Mouse (Mus musculus) gastrocnemius, adult 18-20 months (tissue): ENCODE results near the gene P2ry12. TPM values are rescaled to one million over a fixed set of nuclear protein-coding genes. Genes with fewer than 3 reads are reported as not detected.

Experiments
- DNase-seq: peaks from one replicate; pipeline ENCODE4 v3.0.0; 2021; ENCODE audit warnings: low spot score
- long read RNA-seq, 2 experiments: library from polyadenylated mRNA; stranded (forward); transcript quantifications; one replicate each; pipeline ENCODE4 v2.0.0; 2021
- total RNA-seq, 2 experiments: library from RNA; stranded (reverse); gene quantifications; 2 replicates each; pipeline ENCODE4 v1.2.3; 2021

The P2ry12 gene
- total RNA-seq, result under 1 TPM; 0.27 to 0.69 TPM
- long read RNA-seq, experiment 1, result 0 reads
- long read RNA-seq, experiment 2, result 0 reads

GRCm38 (mm10) chr3:59262704-59263103 lies at the start of gene P2ry12:
Gene P2ry12, minus strand, starts transcription at chr3:59262871.
- no peak for DNase-seq

GRCm38 (mm10) chr3:59305518-59305917 lies 42.8 kb upstream of the P2ry12 start:
- DNase-seq, result no peak

- DNase-seq, result no peak
These were observed 42.3 kb upstream of the P2ry12 start for GRCm38 (mm10) chr3:59304944-59305343.

DNA sequence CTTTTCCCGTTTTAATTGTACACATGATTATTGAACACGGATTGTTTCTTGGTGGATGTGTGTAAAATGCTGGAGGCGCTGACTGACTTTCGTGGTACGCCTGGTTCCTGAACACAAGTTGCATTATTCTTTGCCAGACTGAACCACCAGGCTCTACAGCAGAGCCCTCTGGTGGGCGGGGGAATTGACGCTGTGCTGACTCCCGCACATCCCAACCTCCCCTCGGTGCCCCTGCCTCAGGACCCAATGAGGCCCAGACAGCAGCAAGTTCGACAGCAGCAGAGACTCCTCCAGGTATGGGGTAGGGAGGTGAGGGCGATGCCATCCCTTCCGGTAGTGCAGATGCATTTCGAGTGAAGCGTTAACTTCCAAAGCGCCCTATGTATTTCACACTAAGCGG lies 35.0 kb upstream of the P2ry12 start:
- no peak for DNase-seq

DNA sequence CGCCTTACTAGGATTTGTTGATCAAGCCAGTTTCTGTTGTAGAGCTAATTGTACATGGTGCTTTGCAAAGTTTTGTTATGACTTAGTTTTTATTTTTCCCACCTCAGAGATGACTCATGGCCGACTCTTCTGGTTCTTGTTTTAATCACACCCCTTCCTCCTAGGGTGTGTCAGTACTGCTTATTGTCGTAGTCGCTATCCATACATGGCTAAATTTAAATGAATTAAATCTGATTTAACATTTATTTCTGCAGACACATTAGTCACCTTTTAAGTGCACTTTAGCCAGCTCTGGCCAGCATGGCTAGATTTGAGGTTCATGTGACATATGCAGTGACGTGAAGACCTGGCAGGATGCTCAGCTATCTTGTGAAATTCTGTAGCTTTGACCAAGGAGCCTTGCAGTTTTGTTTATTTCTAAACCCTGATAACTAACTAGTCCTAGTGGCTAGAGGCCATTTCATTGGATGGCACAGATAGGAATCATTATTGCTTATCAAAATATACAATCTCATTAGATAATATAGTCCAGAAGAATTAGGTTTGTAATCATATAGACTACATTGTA lies 34.0 kb upstream of the P2ry12 start:
- DNase-seq, result no peak

GRCm38 (mm10) chr3:59295699-59296562 lies 33.3 kb upstream of the P2ry12 start:
- DNase-seq, result no peak

DNA sequence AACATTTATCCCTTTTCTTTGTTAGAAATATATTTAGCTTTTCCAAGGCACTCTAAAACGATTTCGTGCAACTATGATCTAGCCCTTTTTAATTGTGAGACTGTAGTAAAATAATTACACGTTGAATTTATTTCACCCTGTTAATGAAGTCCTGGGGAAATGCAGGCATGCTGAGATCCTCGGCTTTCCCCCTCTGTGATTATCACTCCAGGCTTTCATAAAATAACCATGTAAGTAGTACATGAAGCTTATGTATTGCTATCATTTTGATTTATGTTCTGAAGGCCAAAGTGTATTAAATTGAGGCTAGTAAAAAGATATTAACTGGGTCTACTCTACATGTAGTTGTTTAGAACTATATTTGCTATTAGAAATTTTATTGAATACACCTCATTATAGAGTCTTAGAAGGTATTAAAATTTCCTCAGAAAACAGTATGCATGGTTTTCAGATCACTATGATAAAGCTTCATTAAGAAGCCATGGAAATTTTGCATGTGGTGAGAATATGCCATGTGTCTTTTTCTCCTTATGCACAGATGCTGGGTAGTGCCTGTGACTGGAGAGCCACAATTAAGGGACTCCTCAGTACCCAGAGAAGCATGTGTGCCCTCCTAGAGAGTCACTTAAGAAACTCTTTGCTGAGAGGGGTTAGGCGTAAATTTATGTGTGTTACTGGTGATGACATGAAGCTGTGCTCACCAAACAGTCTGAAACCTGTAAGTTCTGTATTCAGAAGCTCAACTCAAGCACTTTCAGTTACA lies 30.9 kb upstream of the P2ry12 start:
- no peak for DNase-seq

- no peak for DNase-seq
These were observed 27.9 kb upstream of the P2ry12 start for GRCm38 (mm10) chr3:59290551-59290950.

DNA sequence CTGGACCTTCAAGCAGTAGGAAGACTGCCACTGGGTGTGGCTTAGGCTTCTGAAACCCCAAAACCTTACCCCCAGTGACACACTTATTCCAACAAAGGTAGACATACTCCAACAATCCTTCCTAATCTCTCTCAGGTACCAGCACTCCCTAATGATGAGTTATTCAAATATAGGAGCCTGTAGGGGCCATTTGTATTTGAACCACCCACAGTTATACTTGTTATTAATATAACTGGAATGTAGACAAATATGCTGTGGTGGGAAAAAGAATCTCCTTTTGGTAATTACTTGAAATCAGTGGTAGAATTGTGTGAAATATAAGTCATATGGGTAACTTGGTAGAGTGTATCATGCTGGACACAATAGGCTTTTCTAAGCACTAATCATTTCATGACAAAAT lies 15.9 kb upstream of the P2ry12 start:
- no peak for DNase-seq

DNA sequence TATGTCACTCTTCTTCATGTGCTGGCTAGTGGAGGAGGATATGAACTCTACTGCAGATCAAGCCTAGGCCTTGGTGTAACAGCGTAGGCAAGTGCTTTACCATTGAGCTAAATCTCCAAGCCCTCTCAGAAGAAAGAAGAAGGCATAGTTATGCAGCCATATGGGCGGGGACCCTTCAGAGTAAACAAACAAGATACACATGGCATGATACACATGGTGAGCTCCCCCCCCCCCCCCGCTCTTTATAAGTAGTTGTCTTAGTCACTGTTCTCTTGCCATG lies 15.5 kb upstream of the P2ry12 start:
- DNase-seq, result no peak

DNA sequence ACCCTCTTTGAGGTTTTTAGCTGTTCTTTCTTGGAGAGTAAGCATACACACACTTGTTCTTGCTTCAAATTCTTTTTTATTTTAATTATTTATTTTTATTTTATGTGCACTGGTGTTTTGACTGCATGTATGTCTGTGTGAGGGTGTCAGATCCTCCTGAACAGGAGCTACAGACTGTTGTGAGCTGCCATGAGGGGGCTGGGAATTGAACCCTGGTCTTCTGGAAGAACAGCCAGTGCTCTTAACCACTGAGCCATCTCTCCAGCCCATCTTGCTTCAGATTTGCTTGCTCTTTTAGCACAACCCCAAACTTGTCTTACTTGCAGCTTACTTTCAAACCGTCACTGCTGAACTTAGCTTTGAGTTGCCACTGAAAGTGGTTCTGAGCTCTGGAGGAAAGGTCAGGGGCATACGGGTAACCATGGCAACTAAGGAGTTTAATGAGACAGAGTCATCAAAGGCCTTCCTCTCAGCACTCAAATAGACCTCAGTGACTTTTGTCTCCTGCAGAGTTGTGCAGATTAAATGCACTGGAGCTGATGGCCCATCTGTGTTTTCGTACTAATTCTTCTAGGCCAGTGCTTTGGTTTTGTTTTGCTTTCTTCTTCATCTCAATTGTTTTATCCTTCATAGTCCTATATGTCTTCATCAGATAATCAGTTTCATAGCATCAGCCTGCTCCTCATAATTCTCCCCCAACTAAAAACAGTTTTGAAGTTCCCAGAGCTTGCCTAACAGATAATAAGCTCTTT lies 15.0 kb upstream of the P2ry12 start:
- DNase-seq, result no peak

DNA sequence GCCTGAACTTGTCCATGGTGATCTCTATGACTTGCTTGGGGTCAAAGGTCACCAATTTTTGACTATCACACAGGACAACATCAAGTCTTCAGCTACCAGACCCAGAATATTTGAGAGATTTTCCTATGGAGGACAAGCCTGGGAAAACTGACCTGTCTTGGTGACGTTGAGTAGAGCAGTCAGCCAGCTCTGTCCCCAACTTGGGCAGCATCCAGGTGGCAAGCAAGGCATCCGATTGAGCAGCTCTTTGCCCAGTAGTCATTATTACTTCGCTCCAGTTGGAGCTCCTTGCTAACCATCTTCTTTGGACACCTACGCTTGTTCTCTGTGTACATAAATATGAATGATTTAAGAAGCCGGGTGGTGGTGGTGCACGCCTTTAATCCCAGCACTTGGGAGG lies 8.1 kb upstream of the P2ry12 start:
- no peak for DNase-seq

- DNase-seq, result no peak
These were observed 1.3 kb upstream of the P2ry12 start for GRCm38 (mm10) chr3:59263988-59264387.

GRCm38 (mm10) chr3:59263417-59263816 lies 746 bp upstream of the P2ry12 start:
- DNase-seq, result no peak

DNA sequence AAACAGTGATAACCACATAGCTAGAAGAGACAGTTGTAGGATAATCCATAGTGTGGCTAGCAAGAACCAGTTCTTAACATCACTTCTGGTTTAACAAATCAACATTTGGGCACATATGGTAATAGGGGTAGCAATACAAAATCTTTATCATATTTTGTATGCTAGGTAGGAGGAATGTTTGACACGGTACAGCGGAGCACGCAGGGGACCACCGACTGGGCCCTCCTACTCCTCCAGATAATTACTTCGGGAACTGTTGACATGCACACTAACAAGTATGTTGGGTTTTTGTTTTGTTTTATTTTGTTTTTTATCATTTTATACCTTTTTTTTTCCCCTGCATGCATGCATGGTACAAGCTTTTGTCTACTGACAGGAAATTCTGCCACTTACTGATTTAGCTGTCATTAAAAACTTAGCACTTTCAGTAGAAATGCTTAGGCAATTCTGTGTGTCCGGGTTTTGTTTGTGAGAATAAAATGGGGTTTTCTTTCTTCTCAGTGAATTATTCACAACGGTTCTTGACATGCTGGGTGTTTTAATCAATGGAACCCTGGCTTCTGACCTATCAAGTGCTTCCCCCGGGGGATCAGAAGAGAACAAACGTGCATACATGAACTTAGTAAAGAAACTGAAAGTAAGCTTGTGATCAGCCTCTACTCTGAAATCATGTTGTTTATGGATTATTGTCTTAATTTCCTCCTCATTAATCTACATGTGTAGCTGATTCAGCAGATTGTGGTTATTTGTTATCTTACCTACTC lies 780 bp downstream of the P2ry12 start:
- DNase-seq, result no peak

DNA sequence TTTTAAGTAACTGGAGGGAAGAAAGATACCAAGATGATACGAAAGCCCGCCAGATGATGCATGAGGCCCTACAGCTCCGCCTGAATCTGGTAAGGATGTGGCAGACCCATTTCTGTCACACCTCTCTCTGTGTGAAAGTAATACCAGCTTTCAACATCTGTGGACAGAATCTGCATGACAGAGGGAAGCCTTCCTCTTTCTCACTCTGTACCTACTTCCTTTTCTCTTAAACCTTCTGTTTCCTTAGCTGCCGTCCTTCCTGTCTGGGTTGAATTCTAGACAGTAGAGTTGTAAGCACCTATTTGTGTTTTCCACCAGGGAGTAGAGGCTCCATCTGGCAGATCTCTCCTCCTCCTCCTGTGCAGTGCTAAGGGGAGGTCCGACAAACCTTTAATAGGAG lies 1.9 kb downstream of the P2ry12 start:
- DNase-seq, result no peak

DNA sequence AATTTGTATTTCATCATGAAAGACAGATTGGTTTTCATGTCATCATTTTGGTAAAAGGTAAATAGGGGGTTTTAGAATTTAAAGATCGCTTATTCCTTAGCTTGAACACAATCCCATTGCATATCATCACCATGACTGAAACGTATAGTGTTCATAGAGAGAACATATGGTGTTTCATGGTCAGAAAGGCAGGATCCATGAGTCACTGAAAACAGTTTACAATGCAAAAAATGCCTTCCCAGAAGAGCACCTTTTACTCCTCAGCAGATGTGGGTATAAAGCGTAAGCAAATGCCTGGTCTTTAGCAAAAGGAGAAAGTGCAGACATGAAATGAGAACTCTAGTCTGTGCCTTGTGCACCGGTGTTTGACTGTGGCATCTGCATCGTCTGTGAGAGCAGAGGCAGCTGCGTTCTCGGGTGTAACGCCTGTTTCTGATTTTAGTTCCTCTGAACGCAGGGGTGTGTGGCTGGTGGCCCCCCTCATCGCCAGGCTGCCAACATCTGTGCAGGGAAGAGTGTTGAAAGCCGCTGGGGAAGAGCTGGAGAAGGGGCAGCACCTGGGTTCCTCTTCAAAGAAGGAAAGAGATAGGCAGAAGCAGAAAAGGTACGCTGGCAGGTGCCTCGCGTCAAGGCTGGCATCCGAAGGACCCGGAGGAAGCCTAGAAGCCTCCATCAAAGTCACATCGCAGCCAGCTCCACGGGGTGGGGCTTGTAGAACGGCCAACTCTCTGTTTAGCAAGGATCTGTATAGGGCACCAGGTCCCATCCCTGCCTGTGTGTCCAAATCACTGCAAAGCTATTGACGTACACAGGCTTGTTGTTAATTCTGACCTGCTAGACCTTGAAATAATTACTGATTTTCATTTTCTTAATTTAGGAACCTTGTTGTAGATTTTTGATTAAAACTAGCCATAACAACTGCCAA lies 4.7 kb downstream of the P2ry12 start:
- no peak for DNase-seq

GRCm38 (mm10) chr3:59250454-59250853 lies 12.2 kb downstream of the P2ry12 start:
- no peak for DNase-seq

GRCm38 (mm10) chr3:59248031-59248430 lies 14.6 kb downstream of the P2ry12 start:
- DNase-seq, result no peak

DNA sequence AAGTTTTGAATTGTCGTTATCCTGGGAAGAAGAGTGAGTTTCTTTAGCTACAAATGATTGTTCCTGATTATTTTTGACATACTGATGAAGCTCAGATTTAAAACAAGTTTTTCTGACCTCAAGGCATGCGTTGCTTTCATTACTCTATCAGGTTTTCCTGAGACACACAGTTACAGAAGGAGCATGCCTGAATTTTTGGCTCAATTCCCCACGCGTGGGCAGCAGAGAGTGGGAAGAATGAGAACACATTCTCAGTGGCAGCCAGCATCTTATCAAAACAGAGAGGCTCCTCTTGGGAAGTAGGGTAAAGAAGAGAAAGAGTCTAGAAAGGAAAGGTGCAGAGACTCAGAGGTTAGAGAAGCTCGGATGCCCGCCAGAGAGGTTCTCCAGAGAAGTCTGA lies 19.3 kb downstream of the P2ry12 start:
- no peak for DNase-seq
